18 mouse cellular contexts compared by ENCODE assay signal in genomic region chr13:32167806-32168205, GRCm38 (mm10).
DNase-seq lines count a peak whose midpoint lies in the region; TF ChIP-seq lines count a peak whose summit lies in the region.
"Had no signal": no experiment of that assay in that cellular context is flagged by ENCODE, and none has a peak within 500 bp of the region (broad histone marks: within the 10 kb centered on the region; RNA-seq: fewer than 3 reads in every experiment).

No protein-coding gene starts in this region.

- 86% methylated on average over 6 of the region's 6 CpGs for WGBS in kidney, adult 2 months

- TF ChIP-seq CTCF in kidney, adult 2 months (conservative IDR thresholded peaks at IDR 0.05; ENCODE audit: insufficient read depth, insufficient read length, low read depth, low read length) = no peak

- H3K27me3 ChIP-seq in kidney, adult 2 months (replicated peaks; ENCODE audit: control insufficient read depth, insufficient read depth, low read length) = no peaks in the 10 kb centered on the region; the same call in 1 of the 2 replicates
- H3K27me3 ChIP-seq: embryonic facial prominence, embryonic 13.5 days; embryonic facial prominence, embryonic 15.5 days; forebrain, embryonic 12.5 days had no signal

- H3K36me3 ChIP-seq in kidney, adult 2 months (ENCODE audit: control insufficient read depth, insufficient read depth, low read length) = no peaks in the 10 kb centered on the region
- H3K36me3 ChIP-seq: embryonic facial prominence, embryonic 13.5 days; embryonic facial prominence, embryonic 15.5 days; forebrain, embryonic 10.5 days; forebrain, embryonic 12.5 days had no signal

- H3K4me3 ChIP-seq in kidney, adult 2 months (ENCODE audit: insufficient read depth, low read depth, low read length) = no peak overlapping the region
- H3K4me3 ChIP-seq: embryonic facial prominence, embryonic 13.5 days; embryonic facial prominence, embryonic 15.5 days; erythroblast, embryonic 14.5 days; forebrain, embryonic 10.5 days; forebrain, embryonic 12.5 days had no signal

- H3K27ac ChIP-seq in kidney, adult 2 months (ENCODE audit: insufficient read depth, low read depth, low read length) = no peak overlapping the region
- H3K27ac ChIP-seq: embryonic facial prominence, embryonic 13.5 days; embryonic facial prominence, embryonic 15.5 days; forebrain, embryonic 10.5 days; forebrain, embryonic 12.5 days had no signal

- peak; percentile 27 to 63 for DNase-seq in cerebellum, postnatal 14 days
- no peak for DNase-seq in cerebellum, postnatal 4 days (ENCODE audit: low spot score in 2 of 2)
- DNase-seq in embryo, embryonic 10 days (ENCODE audit: low spot score) = peak; percentile 18
- DNase-seq in embryo, embryonic 10.5 days (ENCODE audit: low spot score) = no peak
- DNase-seq in kidney, adult 2 months = peak; percentile 10
- no peak for DNase-seq in kidney, postnatal 14 days
- DNase-seq: adrenal gland, adult 2 months; adrenal gland, postnatal 10 days; adrenal gland, postnatal 25 days; cerebellum, adult 11 months; cerebellum, adult 18-20 months; cerebellum, adult 8-10 months; embryo, embryonic 11 days had no signal

- no peak for TF ChIP-seq POLR2A in kidney, adult 2 months (IDR thresholded peaks at IDR 0.05; ENCODE audit: low read depth, low read length)

- no peaks in the 10 kb centered on the region for H3K4me1 ChIP-seq in kidney, adult 2 months (ENCODE audit: control insufficient read depth, insufficient read depth, low read length)
- H3K4me1 ChIP-seq: embryonic facial prominence, embryonic 13.5 days; embryonic facial prominence, embryonic 15.5 days; forebrain, embryonic 12.5 days had no signal

Comparison
In these comparisons a context has a peak if more than half of its experiments do, and no peak if none do; other contexts are left out.
1. DNase-seq: peak in cerebellum, postnatal 14 days (2 of 2), embryo, embryonic 10 days (single experiment) and kidney, adult 2 months (single experiment); none in cerebellum, postnatal 4 days (0 of 2), embryo, embryonic 10.5 days (single experiment) and kidney, postnatal 14 days (single experiment).